Mouse (Mus musculus) cerebellum, adult (tissue): Measurements from ENCODE around the gene Rnf213.

Experiments used
- ATAC-seq: cut with Nextera tagmentation; 2 replicates; pipeline ENCODE4 v1.9.2; 2017; ENCODE audit warnings: mild to moderate bottlenecking, moderate library complexity, mixed read lengths; ENCODE audit not compliant: insufficient number of reproducible peaks, low FRiP score, low TSS enrichment

Gene Rnf213

GRCm38 (mm10) chr11:119514108-119514860 is 121.4 kb downstream of the Rnf213 start:
- peak; percentile 63 for ATAC-seq

DNA sequence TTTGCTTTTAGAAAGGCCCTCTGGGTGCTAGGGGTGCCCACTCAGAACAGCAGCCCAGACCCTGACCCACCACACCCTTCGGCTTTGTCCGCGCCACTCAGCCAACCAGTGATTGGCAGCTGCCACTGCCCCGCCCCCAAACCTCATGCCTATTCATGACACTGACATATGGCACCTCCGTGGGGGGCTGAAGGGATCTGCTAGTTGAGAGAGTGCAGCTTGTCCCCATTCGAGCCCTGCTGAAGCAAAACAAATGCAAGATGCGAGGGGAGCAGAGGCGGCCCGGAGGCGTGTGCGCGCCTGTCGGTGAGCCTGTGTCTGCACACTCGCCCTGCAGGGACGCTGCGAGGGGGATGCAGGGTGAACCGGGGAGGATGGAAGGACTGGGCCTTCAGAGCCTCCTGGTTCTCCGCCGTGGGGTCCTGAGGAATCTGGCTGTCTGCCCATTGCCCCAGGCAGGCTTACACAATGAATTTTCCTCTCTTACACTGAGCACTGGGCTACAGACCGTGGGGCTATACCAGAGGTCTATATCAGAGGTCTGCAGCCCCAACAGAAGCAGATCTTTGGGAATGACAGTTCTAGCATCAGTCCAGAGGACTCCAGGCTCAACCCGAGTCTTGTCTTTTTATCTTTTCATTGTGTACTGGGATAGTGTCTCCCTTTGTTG is 122.2 kb downstream of the Rnf213 start:
- peak; percentile 51; the same call in 1 of the 2 replicates for ATAC-seq

GRCm38 (mm10) chr11:119515823-119516676 is 123.2 kb downstream of the Rnf213 start:
- ATAC-seq = no peak

DNA sequence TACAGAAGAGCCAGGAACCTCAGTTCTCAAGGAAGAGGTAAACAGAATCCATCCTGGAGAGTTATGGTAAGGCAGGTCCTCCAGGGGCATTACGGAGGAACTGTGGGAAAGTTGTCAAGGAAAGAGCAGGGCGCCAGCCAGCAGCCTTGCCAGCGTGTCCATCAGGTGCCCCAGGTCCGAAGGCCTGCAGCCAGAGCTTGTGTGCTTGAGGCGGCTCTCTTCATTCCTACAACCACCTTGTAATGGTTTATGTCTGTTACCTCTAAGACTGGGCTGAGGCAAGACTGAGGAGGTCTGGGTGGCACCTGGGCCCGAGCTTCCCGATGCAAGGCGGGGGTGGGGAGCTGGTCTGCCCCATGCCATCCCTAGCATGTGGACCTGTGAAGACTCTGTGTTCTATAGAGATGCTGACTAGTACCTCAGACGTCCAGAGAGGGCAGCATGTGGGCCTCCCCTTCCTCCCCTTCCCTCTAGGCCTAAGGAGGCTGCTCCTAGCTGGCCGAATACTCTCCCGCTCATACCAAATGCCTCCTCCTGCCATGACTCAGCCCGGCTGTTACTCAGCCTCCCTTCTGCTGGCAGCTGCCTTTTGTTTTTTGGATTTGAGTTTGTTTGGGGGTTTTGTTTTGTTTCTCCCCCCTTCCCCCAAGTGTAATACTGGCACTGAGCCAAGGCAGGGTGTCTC is 123.9 kb downstream of the Rnf213 start:
- ATAC-seq = no peak

- ATAC-seq = no peak
Observed at GRCm38 (mm10) chr11:119519387-119519786, 126.5 kb downstream of the Rnf213 start.

- ATAC-seq = no peak
Observed at GRCm38 (mm10) chr11:119520005-119520712, 127.3 kb downstream of the Rnf213 start.

DNA sequence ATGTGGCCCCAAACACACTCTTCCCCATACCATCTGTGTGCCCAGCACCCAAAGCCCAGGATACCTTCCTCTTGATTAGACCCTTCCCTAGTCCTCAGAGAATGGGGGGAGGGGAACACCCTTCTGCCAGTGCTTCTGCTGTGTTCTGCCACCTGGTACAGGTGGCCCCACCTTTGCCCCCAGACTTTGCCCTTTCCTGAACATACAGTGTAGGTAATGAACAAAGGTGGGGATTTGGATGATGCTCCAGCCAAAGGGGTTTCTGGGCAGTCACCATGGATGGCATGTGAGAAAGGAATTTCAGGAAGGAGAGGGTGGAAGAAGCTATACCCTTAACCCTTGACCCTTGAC is 127.8 kb downstream of the Rnf213 start:
- no peak for ATAC-seq

GRCm38 (mm10) chr11:119521920-119522710 is 129.2 kb downstream of the Rnf213 start:
- peak; percentile 59; the same call in 1 of the 2 replicates for ATAC-seq

GRCm38 (mm10) chr11:119522779-119523178 is 129.9 kb downstream of the Rnf213 start:
- ATAC-seq = peak; percentile 82

DNA sequence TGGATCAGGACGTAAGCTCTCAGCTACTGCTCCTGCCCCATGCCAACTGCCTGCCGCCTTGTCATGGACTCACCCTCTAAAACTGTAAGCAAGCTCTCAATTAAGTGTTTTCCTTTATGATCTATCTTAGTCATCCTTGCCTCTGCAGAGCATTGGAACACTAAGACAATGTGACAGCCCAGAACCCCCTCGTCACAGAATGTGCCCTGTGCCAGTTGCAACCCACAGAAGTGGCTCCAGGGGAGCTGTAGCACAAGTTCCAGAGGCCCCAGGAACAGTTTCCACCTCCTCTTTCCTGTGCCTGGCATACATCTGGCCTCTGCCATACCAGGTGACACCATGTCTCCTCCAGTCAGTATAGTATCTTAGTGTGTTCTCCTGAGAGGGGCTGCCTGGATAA is 130.5 kb downstream of the Rnf213 start:
- no peak for ATAC-seq

DNA sequence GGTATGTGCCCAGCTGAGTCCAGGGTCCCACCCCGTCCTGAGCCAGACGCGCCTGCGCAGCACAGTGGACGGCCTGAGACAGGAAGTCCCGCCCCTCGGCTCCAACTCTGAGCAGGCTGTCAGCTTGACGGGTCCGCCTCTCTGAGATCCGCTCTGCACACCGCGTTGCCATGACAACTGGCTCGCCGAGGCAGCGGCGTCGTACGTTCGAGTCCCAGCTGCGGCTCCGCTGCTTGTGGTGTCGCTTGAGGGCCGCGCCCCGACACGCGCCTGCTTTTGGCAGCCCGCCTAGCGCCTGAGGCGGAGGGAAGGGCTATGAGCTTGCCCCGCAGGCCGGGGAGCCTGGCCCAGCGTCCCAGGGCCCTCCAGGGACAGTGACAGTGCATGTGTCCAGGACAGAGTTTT is 131.6 kb downstream of the Rnf213 start:
- no peak for ATAC-seq

- no peak for ATAC-seq
Observed at GRCm38 (mm10) chr11:119526068-119526966, 133.4 kb downstream of the Rnf213 start.

- no peak for ATAC-seq
Observed at GRCm38 (mm10) chr11:119528930-119529329, 136.0 kb downstream of the Rnf213 start.

DNA sequence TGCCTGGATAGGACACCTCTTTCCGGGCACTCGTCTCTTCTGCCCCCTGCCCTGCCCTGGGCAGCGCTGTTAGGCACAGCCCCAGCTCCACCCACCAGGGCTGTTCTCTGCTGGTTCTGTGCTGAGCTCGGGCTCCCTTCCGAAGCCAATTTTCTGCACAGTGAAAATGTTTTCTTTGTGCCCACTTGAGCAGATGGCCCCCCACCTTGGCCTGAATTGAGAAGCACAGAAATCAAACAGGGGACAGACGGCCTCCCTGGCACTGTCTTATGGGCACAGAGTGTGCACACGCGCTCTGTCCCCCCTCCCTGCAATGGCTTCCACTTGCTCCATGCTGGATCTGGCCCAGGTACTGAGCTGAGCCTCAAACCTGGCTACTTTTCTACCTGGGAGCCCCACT is 139.6 kb downstream of the Rnf213 start:
- ATAC-seq = peak; percentile 74; the same call in 1 of the 2 replicates

DNA sequence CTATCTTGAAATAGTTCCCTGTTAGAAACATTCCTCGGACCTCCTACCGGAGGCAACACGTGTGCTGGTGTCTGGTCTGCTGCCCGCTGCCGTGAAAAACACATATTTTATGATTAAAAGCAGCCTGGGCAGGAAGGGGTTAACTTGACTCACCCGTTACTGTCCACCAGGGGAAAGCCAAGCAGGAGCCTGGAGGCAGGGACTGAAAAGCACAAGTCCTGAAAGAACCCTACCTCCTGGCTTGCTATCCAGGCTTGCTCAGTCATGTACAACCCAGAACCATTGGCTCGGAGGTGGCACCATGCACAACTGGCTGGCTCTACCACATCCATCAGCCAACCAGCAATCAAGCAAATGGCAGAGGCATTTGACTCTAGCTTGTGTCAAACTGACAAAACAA is 140.8 kb downstream of the Rnf213 start:
- no peak for ATAC-seq
